Mouse (Mus musculus) cortical plate, adult 2 months (tissue): ENCODE data around the gene Pgpep1. TPM values are rescaled to one million over a fixed set of nuclear protein-coding genes. Genes with fewer than 3 reads are reported as not detected.
A peak's percentile ranks its signal among the peaks of the same experiment; 100 is the strongest.

ENCODE experiments used
- H3K27ac ChIP-seq: fragments of 200-500 bp; 2 replicates; pipeline ENCODE4 v1.5.1; 2012; ENCODE audit warnings: low read length, control low read depth, inconsistent platforms; ENCODE audit not compliant: insufficient read depth
- H3K4me1 ChIP-seq: fragments of 200-500 bp; 2 replicates; pipeline ENCODE4 v1.6.1; 2011; ENCODE audit warnings: low read length; ENCODE audit not compliant: control insufficient read depth, insufficient read depth
- H3K4me3 ChIP-seq: fragments of 200-500 bp; 2 replicates; pipeline ENCODE4 v1.5.1; 2011; ENCODE audit warnings: mild to moderate bottlenecking, low read length, control low read depth; ENCODE audit not compliant: insufficient read depth
- CTCF ChIP-seq: fragments of 200-500 bp; IDR thresholded peaks from 2 replicates; pipeline ENCODE4 v1.5.1; 2011; ENCODE audit warnings: mild to moderate bottlenecking, control low read depth, low read length; ENCODE audit not compliant: insufficient read depth; ENCODE audit errors: extremely low read depth
- POLR2A ChIP-seq: fragments of 200-500 bp; IDR thresholded peaks from 2 replicates; pipeline ENCODE4 v1.6.1; 2011; ENCODE audit warnings: mild to moderate bottlenecking, low read length, control low read depth; ENCODE audit not compliant: insufficient read depth; ENCODE audit errors: extremely low read depth
- polyA plus RNA-seq: library from polyadenylated mRNA; depleted of rRNA; stranded (reverse); fragments of >200 nt; gene quantifications from 2 replicates; pipeline ENCODE4 v1.2.3, GENCODE M21; 2012

Gene Pgpep1
- polyA plus RNA-seq, 1 experiment = 18.1 TPM

GRCm38 (mm10) chr8:70608749-70609367 lies 51.3 kb downstream of the Pgpep1 start, which contains the start of gene Ssbp4:
TSS of gene Ssbp4 (minus strand) at chr8:70608872.
- Histone ChIP-seq H3K27ac (peak within 1 kb of the TSS; percentile 99), H3K4me1 (peaks cover 6% of the 10 kb centered on the region), H3K4me3 (peak within 1 kb of the TSS; percentile 92)
- TF ChIP-seq CTCF = no peak
- no peak for TF ChIP-seq POLR2A

GRCm38 (mm10) chr8:70607898-70608748 lies 52.1 kb downstream of the Pgpep1 start:
- Histone ChIP-seq H3K4me1 (peaks cover 6% of the 10 kb centered on the region), H3K27ac (peak overlapping the region; percentile 99), H3K4me3 (peak overlapping the region; percentile 92)
- TF ChIP-seq CTCF = no peak

GRCm38 (mm10) chr8:70607603-70607897 lies 52.6 kb downstream of the Pgpep1 start:
- Histone ChIP-seq H3K27ac (peak overlapping the region; percentile 99), H3K4me1 (peaks cover 6% of the 10 kb centered on the region), H3K4me3 (peak overlapping the region; percentile 92)
- TF ChIP-seq CTCF (no peak), POLR2A (no peak)

GRCm38 (mm10) chr8:70606780-70607602 lies 53.2 kb downstream of the Pgpep1 start:
- TF ChIP-seq POLR2A (no peak), CTCF (no peak)
- Histone ChIP-seq H3K4me1 (peaks cover 6% of the 10 kb centered on the region), H3K27ac (no peak overlapping the region), H3K4me3 (peak overlapping the region; percentile 92)

GRCm38 (mm10) chr8:70605871-70606779 lies 54.1 kb downstream of the Pgpep1 start:
- Histone ChIP-seq H3K4me1 (peaks cover 6% of the 10 kb centered on the region), H3K4me3 (peak overlapping the region; percentile 92; the same call in 1 of the 2 replicates), H3K27ac (no peak overlapping the region)
- no peak for TF ChIP-seq POLR2A
- TF ChIP-seq CTCF = no peak

- Histone ChIP-seq H3K27ac (no peak overlapping the region), H3K4me1 (peaks cover 7% of the 10 kb centered on the region; the same call in 1 of the 2 replicates), H3K4me3 (no peak overlapping the region)
- TF ChIP-seq CTCF (no peak), POLR2A (no peak)
Measured at GRCm38 (mm10) chr8:70604558-70604957, 55.6 kb downstream of the Pgpep1 start.

- Histone ChIP-seq H3K4me3 (no peak overlapping the region), H3K27ac (no peak overlapping the region), H3K4me1 (0 out of 2 replicates have a peak, but pooled peaks cover 3% of the 10 kb centered on the region)
- TF ChIP-seq CTCF (no peak), POLR2A (no peak)
Measured at GRCm38 (mm10) chr8:70602139-70602811, 57.9 kb downstream of the Pgpep1 start.

- TF ChIP-seq CTCF (no peak), POLR2A (no peak)
- no peak overlapping the region for H3K4me3 ChIP-seq
- 0 out of 2 replicates have a peak, but pooled peaks cover 3% of the 10 kb centered on the region for H3K4me1 ChIP-seq
- H3K27ac ChIP-seq = 0 out of 2 replicates have a peak overlapping the region, but pooled peaks have one; percentile 38
Measured at GRCm38 (mm10) chr8:70601271-70601649, 58.9 kb downstream of the Pgpep1 start.
